Mouse (Mus musculus) lung, adult 10 weeks (tissue): ENCODE results near the gene Nudt3. TPM values are rescaled to one million over a fixed set of nuclear protein-coding genes. Genes with fewer than 3 reads are reported as not detected.

ENCODE experiments used
- polyA plus RNA-seq: library from polyadenylated mRNA; stranded (reverse); fragments of 350-450 nt; fragmentation: Illumina TruSeq; extraction: RNeasy Lipid Tissue Mini Kit (QIAGEN cat#74804); gene quantifications from one replicate; pipeline ENCODE4 v1.2.3, GENCODE M21; 2014; ENCODE audit warnings: low read depth, low replicate concordance; ENCODE audit not compliant: insufficient read depth

Nudt3 gene
- 66.5 TPM for polyA plus RNA-seq

DNA sequence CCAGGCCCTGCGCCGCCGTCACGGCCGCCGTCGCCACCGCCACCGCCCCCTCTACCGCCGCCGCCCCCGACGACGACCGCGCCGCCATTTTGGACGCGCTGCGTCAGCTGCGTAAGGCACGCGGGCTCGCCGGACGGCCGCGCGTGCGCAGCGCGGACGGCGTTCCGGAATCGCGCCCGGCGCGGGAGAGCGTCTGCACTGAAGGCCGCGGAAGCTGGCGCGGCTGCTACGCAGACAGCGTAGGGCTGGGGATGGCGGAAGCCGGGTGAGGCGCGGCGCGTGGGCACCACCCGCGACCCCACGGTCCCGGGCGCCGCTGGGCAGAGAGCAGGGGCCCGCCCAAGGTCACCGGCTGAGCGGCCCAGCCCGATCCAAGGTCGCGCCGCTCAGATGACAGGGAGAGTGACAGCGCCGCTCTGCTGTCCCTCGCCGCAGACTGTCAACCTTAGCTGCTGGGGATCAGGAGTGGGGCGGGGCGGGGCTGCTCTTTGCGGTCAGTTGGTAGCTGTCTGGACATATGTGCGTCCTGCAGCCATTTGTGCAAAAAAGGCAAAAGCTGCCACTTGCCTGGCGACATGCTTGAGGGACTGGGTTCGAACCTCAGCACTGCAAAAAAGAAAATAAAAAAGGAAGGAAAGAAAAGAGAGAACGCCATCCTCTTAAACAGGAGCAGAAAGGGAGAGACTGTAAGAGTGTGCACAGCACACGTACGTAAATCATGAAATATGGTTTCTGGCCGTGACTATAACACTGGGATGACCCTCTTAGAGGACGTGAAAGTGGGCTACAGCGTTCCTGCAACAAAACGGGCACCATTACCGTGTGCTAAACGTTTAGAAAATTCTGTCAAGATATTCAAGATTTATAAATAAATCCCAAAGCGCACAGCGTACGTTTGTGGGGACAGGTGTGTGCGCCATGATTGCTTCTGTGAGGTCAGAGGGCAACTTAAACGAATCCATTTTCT, at the start of gene Nudt3:
Gene Nudt3, minus strand, starts transcription at position 136 of the 967 bp plus-strand sequence.

DNA sequence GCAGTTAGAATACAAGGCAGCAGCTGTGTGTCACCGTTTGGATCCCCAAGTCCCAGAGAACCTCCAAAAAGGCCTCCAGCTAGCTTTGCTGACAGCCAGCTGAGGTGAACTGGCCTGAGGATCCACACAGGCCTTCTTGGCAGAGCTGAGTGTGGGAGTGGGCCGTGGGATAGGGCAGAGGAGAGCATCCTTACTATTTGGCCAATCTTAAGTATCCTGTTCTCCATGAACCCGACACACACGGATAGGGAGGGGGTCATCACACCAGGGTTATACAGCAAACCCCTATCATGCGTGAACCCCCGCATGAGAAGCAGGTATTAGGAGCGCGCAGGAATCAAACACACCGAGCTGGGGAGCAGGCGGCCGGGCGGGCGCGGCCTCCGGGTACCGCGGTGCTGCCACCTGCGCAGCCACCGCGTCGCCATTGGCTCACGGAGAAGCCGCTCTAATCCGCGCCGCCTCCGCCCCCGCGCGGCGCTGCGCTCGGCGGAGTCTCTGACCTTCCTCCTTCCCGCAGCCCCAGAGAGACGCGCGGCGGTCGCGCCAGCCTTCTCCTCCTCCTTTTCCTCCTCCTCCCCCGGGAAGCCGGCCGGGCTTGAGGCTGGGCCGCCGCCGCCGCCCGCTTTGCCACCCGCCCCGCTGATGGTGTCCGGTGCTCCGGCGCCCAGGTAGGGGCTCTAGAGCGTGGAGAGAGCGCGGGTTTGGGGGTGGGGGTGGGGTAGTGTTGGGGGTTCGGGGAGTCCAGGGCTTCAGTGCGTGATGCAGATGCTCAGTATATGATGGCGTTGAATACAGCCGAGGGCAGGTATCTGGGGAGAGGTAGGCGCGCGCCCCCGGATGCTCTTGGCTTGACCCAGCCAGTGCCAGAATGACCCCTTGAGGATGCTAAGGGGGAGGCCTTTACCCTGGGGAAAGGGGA, 32.1 kb upstream of the Nudt3 start, which contains the start of gene Pacsin1:
Gene Pacsin1, plus strand, starts transcription at position 421 of the 922 bp plus-strand sequence.

GRCm38 (mm10) chr17:27636132-27637020, 13.1 kb upstream of the Nudt3 start, which contains the start of gene Rps10:
Gene Rps10 (minus strand): TSS chr17:27636669.

GRCm38 (mm10) chr17:27634871-27635574, 11.7 kb upstream of the Nudt3 start, which contains the start of gene RPS10-NUDT3:
Gene RPS10-NUDT3 (minus strand): TSS chr17:27635222.

DNA sequence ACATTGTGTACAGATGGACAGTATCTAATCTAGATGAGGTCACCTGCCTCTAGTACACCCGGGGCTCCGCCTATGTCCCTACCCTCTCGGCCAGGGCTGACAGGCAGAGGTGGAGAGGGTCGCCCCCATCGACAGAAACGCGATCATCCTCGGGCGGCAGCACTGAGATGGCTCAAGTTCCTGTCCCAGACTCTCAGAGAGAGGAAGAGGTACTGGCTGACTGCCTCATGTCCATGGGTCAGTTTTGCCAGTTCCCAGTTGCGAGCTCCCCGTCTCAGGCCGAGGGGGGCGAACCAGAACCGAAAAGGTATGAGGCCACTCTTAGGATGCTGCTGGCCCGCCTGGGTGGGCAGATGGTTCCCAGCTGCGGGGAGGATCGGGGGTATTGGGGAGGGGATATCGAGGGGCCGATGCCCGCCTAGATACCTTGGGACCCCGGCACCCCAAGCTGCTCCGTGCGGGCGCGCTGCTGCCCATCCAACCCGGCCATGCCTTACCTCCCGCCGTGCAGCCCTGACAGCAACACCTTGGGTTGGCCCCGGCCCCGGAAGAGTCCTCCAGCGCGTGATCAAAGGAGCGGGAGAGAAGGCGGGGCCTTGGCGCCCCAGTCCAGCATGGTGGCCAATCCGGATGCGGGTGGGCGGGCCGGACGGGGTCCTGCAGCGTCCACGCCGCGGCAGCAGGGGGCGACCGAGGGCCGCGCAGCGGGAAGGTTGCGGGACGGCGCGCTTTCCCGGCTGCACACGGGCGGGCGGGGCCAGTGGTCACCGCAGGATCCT, 57.9 kb downstream of the Nudt3 start, which contains the start of gene AI413582:
Gene AI413582, minus strand, starts transcription at position 594 of the 779 bp plus-strand sequence.

DNA sequence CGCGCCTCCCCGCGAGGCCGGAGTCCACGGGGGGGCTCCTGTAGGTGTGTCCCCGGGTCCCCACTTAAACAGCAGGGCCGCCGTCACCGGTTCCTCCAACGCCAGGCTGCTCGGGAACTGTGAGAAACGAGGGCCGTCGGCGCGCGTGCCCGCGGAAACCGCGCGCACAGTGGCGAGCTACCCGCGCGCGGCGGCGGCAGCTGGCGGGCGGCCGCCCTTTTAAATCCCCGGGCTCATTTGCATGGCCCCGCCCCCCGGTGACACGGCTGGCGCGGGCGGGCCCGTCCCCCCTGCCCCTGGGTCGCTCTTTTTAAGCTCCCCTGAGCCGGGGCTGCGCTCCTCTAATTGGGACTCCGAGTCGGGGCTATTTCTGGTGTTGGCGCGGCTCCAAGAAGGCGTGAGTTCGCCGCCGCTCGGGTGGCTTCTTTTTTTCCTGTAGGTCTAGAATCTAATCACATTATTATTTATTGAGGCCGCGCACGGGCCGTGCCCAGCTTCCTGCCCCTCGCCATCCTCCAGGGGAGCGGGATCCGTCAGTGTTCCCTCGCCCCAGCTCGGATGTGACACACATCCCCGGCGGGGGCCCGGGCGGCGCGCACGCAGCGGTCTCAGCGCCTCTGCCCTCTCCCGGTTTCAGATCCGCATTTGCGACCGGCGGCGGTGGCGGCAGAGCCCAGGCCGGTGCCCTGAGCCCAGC, 66.8 kb downstream of the Nudt3 start, which contains the start of gene Hmga1:
Gene Hmga1, plus strand, starts transcription at position 183 of the 697 bp plus-strand sequence.

Other genes starting within 250 kb of the Nudt3 start
- 0.50 TPM for gene Grm4, start 102.1 kb downstream of the Nudt3 start, polyA plus RNA-seq
- gene Hmga1, start 67.0 kb downstream of the Nudt3 start, polyA plus RNA-seq = 34.9 TPM
- 48.4 TPM for gene AI413582, start 57.7 kb downstream of the Nudt3 start, polyA plus RNA-seq
- not detected for gene RPS10-NUDT3, start 11.7 kb upstream of the Nudt3 start, polyA plus RNA-seq
- gene Rps10, start 13.2 kb upstream of the Nudt3 start, polyA plus RNA-seq = 1,905 TPM
- 0.43 TPM for gene Pacsin1, start 32.0 kb upstream of the Nudt3 start, polyA plus RNA-seq
- 2.5 TPM for gene Spdef, start 105.5 kb upstream of the Nudt3 start, polyA plus RNA-seq
- 63.4 TPM for gene D17Wsu92e, start 197.2 kb upstream of the Nudt3 start, polyA plus RNA-seq
- gene Snrpc, start 214.7 kb upstream of the Nudt3 start, polyA plus RNA-seq = 96.1 TPM
- 2.2 TPM for gene Uhrf1bp1, start 232.9 kb upstream of the Nudt3 start, polyA plus RNA-seq